Mouse (Mus musculus): ENCODE results near the gene Tmem184b.

GRCm38 (mm10) chr15:79335061-79335655, 68.2 kb downstream of the Tmem184b start:
- no peak for TF ChIP-seq POLR2A (IDR thresholded peaks at IDR 0.05; ENCODE audit: borderline replicate concordance, control insufficient read depth, low read depth, low read length)
- no peak for TF ChIP-seq CTCF (IDR thresholded peaks at IDR 0.05; ENCODE audit: control insufficient read depth, insufficient read depth, low read length)

All from bone marrow, adult 2 months (tissue).